Mouse (Mus musculus) hindbrain, embryonic 10.5 days (tissue): ENCODE results near the gene Tspan31. TPM values are rescaled to one million over a fixed set of nuclear protein-coding genes. Genes with fewer than 3 reads are reported as not detected.
"Not testable (repeated sequence)": the region's sequence is repeated elsewhere in the genome, so short reads cannot be mapped to it uniquely, and the experiment has no call there.

Experiments
- DNase-seq: peaks from one replicate; pipeline ENCODE4 v3.0.0-alpha.2; 2017; ENCODE audit warnings: low spot score
- H3K27ac ChIP-seq: fragments of 300-500 bp; sonication (generic); 2 replicates; pipeline ENCODE4 v1.5.1; 2016; ENCODE audit warnings: mild to moderate bottlenecking, moderate library complexity
- H3K27me3 ChIP-seq: fragments of 300-500 bp; sonication (generic); 2 replicates; pipeline ENCODE4 v1.6.1; 2016; ENCODE audit warnings: mild to moderate bottlenecking; ENCODE audit not compliant: poor library complexity, insufficient read depth, severe bottlenecking
- H3K36me3 ChIP-seq: fragments of 300-500 bp; sonication (generic); 2 replicates; pipeline ENCODE4 v1.6.1; 2016; ENCODE audit warnings: mild to moderate bottlenecking, moderate library complexity
- H3K4me1 ChIP-seq: fragments of 300-500 bp; sonication (generic); replicated peaks from 2 replicates; pipeline ENCODE4 v1.6.1; 2016; ENCODE audit warnings: mild to moderate bottlenecking
- H3K4me3 ChIP-seq: fragments of 300-500 bp; sonication (generic); 2 replicates; pipeline ENCODE4 v1.5.1; 2016; ENCODE audit warnings: mild to moderate bottlenecking, moderate library complexity
- H3K9me3 ChIP-seq: fragments of 300-500 bp; sonication (generic); 2 replicates; pipeline ENCODE4 v1.6.1; 2016; ENCODE audit warnings: mild to moderate bottlenecking, moderate library complexity
- WGBS: fragments of 180-500 bp; shearing (Covaris S2); methylation state at CpG from one replicate; pipeline ENCODE4 v1.1.7; 2016; 5-methylcytosine and 5-hydroxymethylcytosine counted together
- polyA plus RNA-seq: library from polyadenylated mRNA; unstranded; fragments of >200 nt; fragmentation: Nextera tagmentation; extraction: Ambion mirVana; gene quantifications from 2 replicates; pipeline ENCODE4 v1.2.1, GENCODE M21; 2016

Gene Tspan31
- polyA plus RNA-seq, 1 experiment from 2014 or later: 177 TPM

GRCm38 (mm10) chr10:127080901-127081780 lies 11.1 kb upstream of the Tspan31 start:
- Histone ChIP-seq H3K27me3 (peaks cover 94% of the 10 kb centered on the region), H3K27ac (peak overlapping the region; percentile 47; the same call in 1 of the 2 replicates), H3K9me3 (no peaks in the 10 kb centered on the region), H3K4me3 (peak overlapping the region; percentile 78), H3K4me1 (peaks cover 64% of the 10 kb centered on the region), H3K36me3 (no peaks in the 10 kb centered on the region)
- 2% methylated on average over 48 of the region's 48 CpGs for WGBS
- peak; percentile 38 for DNase-seq

- no peaks in the 10 kb centered on the region for H3K9me3 ChIP-seq
- under 1% methylated on average over 70 of the region's 70 CpGs for WGBS
- peak overlapping the region; percentile 84 for H3K27ac ChIP-seq
- H3K4me1 ChIP-seq: peaks cover 66% of the 10 kb centered on the region
- peak; percentile 38 for DNase-seq
- no peaks in the 10 kb centered on the region for H3K36me3 ChIP-seq
- peak overlapping the region; percentile 78 for H3K4me3 ChIP-seq
- H3K27me3 ChIP-seq: peaks cover 100% of the 10 kb centered on the region
Observed at GRCm38 (mm10) chr10:127079665-127080391, 9.8 kb upstream of the Tspan31 start.

- no peaks in the 10 kb centered on the region for H3K9me3 ChIP-seq
- H3K4me1 ChIP-seq: peaks cover 66% of the 10 kb centered on the region
- no peaks in the 10 kb centered on the region for H3K36me3 ChIP-seq
- peak overlapping the region; percentile 78 for H3K4me3 ChIP-seq
- H3K27ac ChIP-seq: peak overlapping the region; percentile 84
- DNase-seq: peak; percentile 76
- under 1% methylated on average over 49 of the region's 49 CpGs for WGBS
- H3K27me3 ChIP-seq: peaks cover 91% of the 10 kb centered on the region
Observed at GRCm38 (mm10) chr10:127078677-127079575, 8.9 kb upstream of the Tspan31 start.

- peaks cover 83% of the 10 kb centered on the region for H3K27me3 ChIP-seq
- peak overlapping the region; percentile 84; the same call in 1 of the 2 replicates for H3K27ac ChIP-seq
- no peaks in the 10 kb centered on the region for H3K9me3 ChIP-seq
- no peak for DNase-seq
- no peaks in the 10 kb centered on the region for H3K36me3 ChIP-seq
- H3K4me3 ChIP-seq: peak overlapping the region; percentile 78
- 2% methylated on average over 12 of the region's 12 CpGs for WGBS
- peaks cover 61% of the 10 kb centered on the region for H3K4me1 ChIP-seq
Observed at GRCm38 (mm10) chr10:127078001-127078676, 8.1 kb upstream of the Tspan31 start.

GRCm38 (mm10) chr10:127077515-127077914 lies 7.5 kb upstream of the Tspan31 start:
- DNase-seq: no peak
- Histone ChIP-seq H3K9me3 (no peaks in the 10 kb centered on the region), H3K4me1 (peaks cover 56% of the 10 kb centered on the region), H3K27me3 (peaks cover 77% of the 10 kb centered on the region), H3K36me3 (no peaks in the 10 kb centered on the region), H3K4me3 (peak overlapping the region; percentile 78; the same call in 1 of the 2 replicates), H3K27ac (0 out of 2 replicates have a peak overlapping the region, but pooled peaks have one; percentile 31)
- WGBS: 4% methylated on average over 10 of the region's 10 CpGs

- Histone ChIP-seq H3K4me3 (no peak overlapping the region), H3K27ac (no peak overlapping the region), H3K4me1 (peaks cover 46% of the 10 kb centered on the region), H3K27me3 (peaks cover 63% of the 10 kb centered on the region), H3K9me3 (no peaks in the 10 kb centered on the region), H3K36me3 (no peaks in the 10 kb centered on the region)
- 59% methylated on average over 4 of the region's 4 CpGs for WGBS
- no peak for DNase-seq
Observed at GRCm38 (mm10) chr10:127076082-127076481, 6.0 kb upstream of the Tspan31 start.

- no peak overlapping the region for H3K4me3 ChIP-seq
- no peaks in the 10 kb centered on the region for H3K36me3 ChIP-seq
- WGBS: 75% methylated on average over 8 of the region's 8 CpGs
- DNase-seq: no peak
- H3K27ac ChIP-seq: no peak overlapping the region
- H3K9me3 ChIP-seq: no peaks in the 10 kb centered on the region
- H3K27me3 ChIP-seq: peaks cover 58% of the 10 kb centered on the region
- peaks cover 46% of the 10 kb centered on the region for H3K4me1 ChIP-seq
Observed at GRCm38 (mm10) chr10:127075651-127076050, 5.6 kb upstream of the Tspan31 start.

GRCm38 (mm10) chr10:127075080-127075479 lies 5.0 kb upstream of the Tspan31 start, which contains the start of gene Agap2:
Gene Agap2 (plus strand): TSS chr10:127075284.
- 68% methylated on average over 9 of the region's 9 CpGs for WGBS
- no peak within 1 kb of the TSS for H3K4me3 ChIP-seq
- H3K27ac ChIP-seq: no peak within 1 kb of the TSS
- peaks cover 42% of the 10 kb centered on the region for H3K4me1 ChIP-seq
- peaks cover 53% of the 10 kb centered on the region for H3K27me3 ChIP-seq
- no peaks in the 10 kb centered on the region for H3K9me3 ChIP-seq
- no peak for DNase-seq
- no peaks in the 10 kb centered on the region for H3K36me3 ChIP-seq

- H3K27ac ChIP-seq: no peak overlapping the region
- 91% methylated on average over 1 of the region's 1 CpGs for WGBS
- no peak overlapping the region for H3K4me3 ChIP-seq
- peaks cover 38% of the 10 kb centered on the region for H3K4me1 ChIP-seq
- H3K27me3 ChIP-seq: peaks cover 42% of the 10 kb centered on the region
- H3K36me3 ChIP-seq: no peaks in the 10 kb centered on the region
- no peak for DNase-seq
- H3K9me3 ChIP-seq: no peaks in the 10 kb centered on the region
Observed at GRCm38 (mm10) chr10:127073981-127074380, 3.9 kb upstream of the Tspan31 start.

GRCm38 (mm10) chr10:127072969-127073368 lies 2.9 kb upstream of the Tspan31 start:
- Histone ChIP-seq H3K4me1 (peaks cover 38% of the 10 kb centered on the region), H3K27me3 (peaks cover 31% of the 10 kb centered on the region)
- 85% methylated on average over 2 of the region's 2 CpGs for WGBS
- H3K27ac ChIP-seq, H3K36me3 ChIP-seq, H3K4me3 ChIP-seq, H3K9me3 ChIP-seq, DNase-seq: not testable (repeated sequence)

GRCm38 (mm10) chr10:127072270-127072669 lies 2.2 kb upstream of the Tspan31 start:
- DNase-seq, H3K27ac ChIP-seq, H3K9me3 ChIP-seq, H3K4me3 ChIP-seq: not testable (repeated sequence)
- 89% methylated on average over 4 of the region's 4 CpGs for WGBS
- H3K36me3 ChIP-seq: peaks cover 16% of the 10 kb centered on the region
- H3K27me3 ChIP-seq: peaks cover 24% of the 10 kb centered on the region
- peaks cover 34% of the 10 kb centered on the region for H3K4me1 ChIP-seq

GRCm38 (mm10) chr10:127071203-127071602 lies 1.1 kb upstream of the Tspan31 start:
- Histone ChIP-seq H3K36me3 (peaks cover 26% of the 10 kb centered on the region), H3K4me1 (peaks cover 38% of the 10 kb centered on the region), H3K27ac (peak overlapping the region; percentile 93; the same call in 1 of the 2 replicates), H3K27me3 (peaks cover 14% of the 10 kb centered on the region), H3K4me3 (peak overlapping the region; percentile 74), H3K9me3 (no peaks in the 10 kb centered on the region)
- no peak for DNase-seq
- WGBS: 81% methylated on average over 9 of the region's 9 CpGs
